Comparison of ENCODE assay signal across 9 mouse cellular contexts in genomic region chr6:134773961-134774360, GRCm38 (mm10). TPM values are rescaled to one million over a fixed set of nuclear protein-coding genes. Genes with fewer than 3 reads are reported as not detected.
A peak's percentile ranks its signal among the peaks of the same experiment; 100 is the strongest.
DNase-seq lines count a peak whose midpoint lies in the region; ATAC-seq lines count a peak whose summit lies in the region.
"Had no signal": no experiment of that assay in that cellular context is flagged by ENCODE, and none has a peak within 500 bp of the region (broad histone marks: within the 10 kb centered on the region; RNA-seq: fewer than 3 reads in every experiment).

No protein-coding gene starts in this region.

- no peak overlapping the region for H3K27ac ChIP-seq in embryonic facial prominence, embryonic 10.5 days (replicated peaks)
- H3K27ac ChIP-seq in lung, embryonic 16.5 days (ENCODE audit: low read length) = 0 out of 2 replicates have a peak overlapping the region, but pooled peaks have one; percentile 2
- H3K27ac ChIP-seq: neural tube, embryonic 13.5 days had no signal

- ATAC-seq in lung, embryonic 16.5 days (ENCODE audit: low read depth) = peak; percentile 69; the same call in 1 of the 2 replicates

- DNase-seq in left cerebral cortex, postnatal 4 days = peak; percentile 42
- DNase-seq in left cerebral cortex, postnatal 14 days (ENCODE audit: low spot score in 2 of 2) = no peak
- peak; percentile 30 for DNase-seq in embryonic facial prominence, embryonic 10.5 days (ENCODE audit: low spot score)
- peak; percentile 20 for DNase-seq in heart, postnatal 25 days (ENCODE audit: low spot score)
- no peak for DNase-seq in frontal cortex, postnatal 10 days (ENCODE audit: low spot score in 2 of 2)
- no peak for DNase-seq in left cerebral cortex, adult 11 months (ENCODE audit: low spot score)
- no peak for DNase-seq in layer of hippocampus, adult 9-11 months

- WGBS in embryonic facial prominence, embryonic 10.5 days = 61% methylated on average over 3 of the region's 3 CpGs
- WGBS in lung, embryonic 16.5 days = 21% methylated on average over 2 of the region's 3 CpGs

- no peak overlapping the region for H3K9ac ChIP-seq in lung, embryonic 16.5 days (ENCODE audit: low read length)
- H3K9ac ChIP-seq: neural tube, embryonic 13.5 days had no signal

- H3K9me3 ChIP-seq in embryonic facial prominence, embryonic 10.5 days = no peaks in the 10 kb centered on the region
- H3K9me3 ChIP-seq in lung, embryonic 16.5 days (ENCODE audit: control insufficient read depth, low read length) = no peaks in the 10 kb centered on the region
- H3K9me3 ChIP-seq: neural tube, embryonic 13.5 days had no signal

- H3K4me2 ChIP-seq in lung, embryonic 16.5 days (ENCODE audit: low read depth, low read length) = no peak overlapping the region
- H3K4me2 ChIP-seq: neural tube, embryonic 13.5 days had no signal

- no peak overlapping the region for H3K4me3 ChIP-seq in embryonic facial prominence, embryonic 10.5 days
- H3K4me3 ChIP-seq in lung, embryonic 16.5 days (ENCODE audit: low read length) = no peak overlapping the region
- H3K4me3 ChIP-seq: neural tube, embryonic 13.5 days had no signal

- H3K27me3 ChIP-seq in embryonic facial prominence, embryonic 10.5 days (replicated peaks; ENCODE audit: low read depth, poor library complexity, severe bottlenecking) = no peaks in the 10 kb centered on the region
- no peaks in the 10 kb centered on the region for H3K27me3 ChIP-seq in lung, embryonic 16.5 days (ENCODE audit: control insufficient read depth, insufficient read depth, low read depth, low read length)
- H3K27me3 ChIP-seq: neural tube, embryonic 13.5 days had no signal

- intact Hi-C loops in left cerebral cortex, postnatal 4 days (cut with DNase I) = no loop called here
- intact Hi-C loops in left cerebral cortex, postnatal 14 days (cut with DNase I) = no loop called here
- intact Hi-C loops in heart, postnatal 25 days (cut with DNase I) = no loop called here

- no peaks in the 10 kb centered on the region for H3K36me3 ChIP-seq in embryonic facial prominence, embryonic 10.5 days (replicated peaks)
- no peaks in the 10 kb centered on the region for H3K36me3 ChIP-seq in lung, embryonic 16.5 days (ENCODE audit: control insufficient read depth, insufficient read depth, low read length)
- H3K36me3 ChIP-seq: neural tube, embryonic 13.5 days had no signal

- peaks cover 12% of the 10 kb centered on the region; the same call in 1 of the 2 replicates for H3K4me1 ChIP-seq in embryonic facial prominence, embryonic 10.5 days
- peaks cover 6% of the 10 kb centered on the region; the same call in 1 of the 2 replicates for H3K4me1 ChIP-seq in lung, embryonic 16.5 days (replicated peaks; ENCODE audit: control insufficient read depth, insufficient read depth, low read length)
- H3K4me1 ChIP-seq: neural tube, embryonic 13.5 days had no signal

RNA-seq across cellular contexts. Expression of gene Dusp16, which starts 18.5 kb away (rescaled TPM):
- total RNA-seq in left cerebral cortex, postnatal 4 days (2021) = 1 to 10 TPM; 5.1 to 5.2 TPM
- 1 to 10 TPM; 5.4 to 6.0 TPM for total RNA-seq in left cerebral cortex, postnatal 14 days (2021)
- polyA plus RNA-seq in embryonic facial prominence, embryonic 10.5 days (2016; fragmentation: Nextera tagmentation; extraction: Ambion mirVana) = 11.9 TPM in 2 replicates
- total RNA-seq in heart, postnatal 25 days (2021) = 10 to 100 TPM; 22.8 TPM
- 9.7 and 10.9 TPM in 2 replicates for polyA plus RNA-seq in lung, embryonic 16.5 days (2015; fragmentation: Nextera tagmentation; extraction: Ambion mirVana)

RNA-seq across cellular contexts. Expression of gene Crebl2, which starts 56.0 kb away (rescaled TPM):
- 1 to 10 TPM; 6.5 to 8.1 TPM for total RNA-seq in left cerebral cortex, postnatal 4 days (2021)
- total RNA-seq in left cerebral cortex, postnatal 14 days (2021) = 10 to 100 TPM; 14.2 to 14.6 TPM
- 1.2 TPM in 2 replicates for polyA plus RNA-seq in embryonic facial prominence, embryonic 10.5 days (2016; fragmentation: Nextera tagmentation; extraction: Ambion mirVana)
- 10 to 100 TPM; 11.5 to 12.1 TPM for total RNA-seq in heart, postnatal 25 days (2021)
- polyA plus RNA-seq in lung, embryonic 16.5 days (2015; fragmentation: Nextera tagmentation; extraction: Ambion mirVana) = 3.0 and 3.5 TPM in 2 replicates

Comparison
In these comparisons a context has a peak if more than half of its experiments do, and no peak if none do; other contexts are left out.
1. DNase-seq: peak in left cerebral cortex, postnatal 4 days (single experiment), embryonic facial prominence, embryonic 10.5 days (single experiment) and heart, postnatal 25 days (single experiment); none in left cerebral cortex, postnatal 14 days (0 of 2), frontal cortex, postnatal 10 days (0 of 2), left cerebral cortex, adult 11 months (single experiment) and layer of hippocampus, adult 9-11 months (single experiment).